Mouse (Mus musculus) gastrocnemius, adult 18-20 months (tissue): Measurements from ENCODE around the gene Uhrf1. TPM values are rescaled to one million over a fixed set of nuclear protein-coding genes. Genes with fewer than 3 reads are reported as not detected.

Experiments used
- DNase-seq: peaks from one replicate; pipeline ENCODE4 v3.0.0; 2021; ENCODE audit warnings: low spot score
- total RNA-seq, 2 experiments: library from RNA; stranded (reverse); gene quantifications; 2 replicates each; pipeline ENCODE4 v1.2.3; 2021

The Uhrf1 gene
- total RNA-seq, 2 experiments from 2014 or later, result 0.19 to 0.23 TPM

DNA sequence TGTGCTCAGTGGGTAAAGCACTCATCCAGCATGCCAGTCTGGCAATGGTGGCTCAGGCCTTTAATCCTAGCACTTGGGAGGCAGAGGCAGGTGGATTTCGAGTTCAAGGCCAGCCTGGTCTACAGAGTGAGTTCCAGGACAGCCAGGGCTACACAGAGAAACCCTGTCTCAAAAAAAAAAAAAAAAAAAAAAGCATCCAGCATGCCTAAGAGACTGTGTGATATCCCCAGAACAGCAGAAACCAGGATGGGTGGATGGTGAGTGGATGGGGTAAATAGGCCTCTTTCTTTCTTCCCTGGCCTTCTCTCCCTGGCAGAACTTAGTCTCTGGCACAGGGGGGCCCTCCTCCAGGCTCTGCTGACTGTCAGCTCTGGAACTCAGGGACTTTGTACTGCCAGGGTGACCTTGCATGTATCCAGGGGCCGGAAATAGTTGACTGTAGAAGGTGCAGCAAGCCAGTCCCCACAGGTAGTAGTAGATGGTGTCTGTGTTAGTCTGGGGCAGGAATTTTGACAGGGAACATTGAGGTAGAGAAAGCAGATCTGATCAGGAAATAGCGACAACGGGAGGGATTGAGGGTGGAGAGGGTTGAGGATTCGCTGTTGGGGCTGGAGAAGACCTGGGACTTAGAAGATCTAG lies 27.2 kb upstream of the Uhrf1 start:
- peak; percentile 58 for DNase-seq

DNA sequence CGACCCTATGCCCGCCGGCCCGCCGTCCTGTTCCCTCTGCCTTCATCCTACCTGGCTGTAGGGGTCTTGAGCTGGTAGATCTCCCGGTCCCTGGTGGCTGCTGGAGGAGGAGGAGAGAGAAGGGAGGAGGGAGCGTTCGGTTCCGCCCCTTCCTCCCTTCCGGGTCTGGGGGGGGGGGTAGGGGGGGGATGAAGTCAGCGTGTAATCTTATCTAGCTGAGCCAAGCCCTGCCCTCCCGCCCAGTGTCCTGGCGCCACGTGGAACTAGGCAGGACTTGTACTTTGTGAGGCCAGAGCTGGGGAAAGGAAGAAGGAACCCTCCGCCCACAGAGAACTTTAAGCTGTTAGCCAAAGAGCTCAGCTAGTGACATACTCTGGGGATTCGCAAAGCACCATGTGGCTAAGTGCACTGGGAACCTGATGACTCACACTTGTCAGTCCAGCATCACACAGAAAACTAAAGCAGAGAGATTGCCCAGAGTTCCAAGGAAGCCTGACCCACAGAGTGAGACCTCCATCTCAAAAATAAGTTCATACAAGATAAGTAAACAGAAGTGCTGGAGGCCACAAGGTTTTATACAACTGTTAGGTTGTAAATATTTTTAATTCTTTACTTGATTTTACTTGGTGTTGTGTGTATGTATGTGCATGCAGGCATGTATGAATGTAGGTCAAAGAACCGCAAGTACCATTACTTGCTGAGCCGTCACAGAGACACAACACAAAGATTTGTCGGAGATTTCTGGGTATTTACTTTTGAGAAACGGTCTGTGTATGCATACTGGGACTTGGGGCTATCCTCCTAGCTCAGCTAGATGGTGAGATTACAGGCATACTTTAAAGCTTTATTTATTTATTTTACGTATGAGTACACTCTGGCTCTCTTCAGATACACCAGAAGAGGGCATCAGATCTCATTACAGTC lies 26.2 kb upstream of the Uhrf1 start, which contains the start of gene Ticam1:
Gene Ticam1 (minus strand): TSS at position 144 of the 924 bp plus-strand sequence.
- peak; percentile 94 for DNase-seq

GRCm38 (mm10) chr17:56277567-56277893 lies 25.6 kb upstream of the Uhrf1 start:
- DNase-seq, result peak; percentile 22

GRCm38 (mm10) chr17:56278340-56278739 lies 24.8 kb upstream of the Uhrf1 start:
- DNase-seq, result no peak

DNA sequence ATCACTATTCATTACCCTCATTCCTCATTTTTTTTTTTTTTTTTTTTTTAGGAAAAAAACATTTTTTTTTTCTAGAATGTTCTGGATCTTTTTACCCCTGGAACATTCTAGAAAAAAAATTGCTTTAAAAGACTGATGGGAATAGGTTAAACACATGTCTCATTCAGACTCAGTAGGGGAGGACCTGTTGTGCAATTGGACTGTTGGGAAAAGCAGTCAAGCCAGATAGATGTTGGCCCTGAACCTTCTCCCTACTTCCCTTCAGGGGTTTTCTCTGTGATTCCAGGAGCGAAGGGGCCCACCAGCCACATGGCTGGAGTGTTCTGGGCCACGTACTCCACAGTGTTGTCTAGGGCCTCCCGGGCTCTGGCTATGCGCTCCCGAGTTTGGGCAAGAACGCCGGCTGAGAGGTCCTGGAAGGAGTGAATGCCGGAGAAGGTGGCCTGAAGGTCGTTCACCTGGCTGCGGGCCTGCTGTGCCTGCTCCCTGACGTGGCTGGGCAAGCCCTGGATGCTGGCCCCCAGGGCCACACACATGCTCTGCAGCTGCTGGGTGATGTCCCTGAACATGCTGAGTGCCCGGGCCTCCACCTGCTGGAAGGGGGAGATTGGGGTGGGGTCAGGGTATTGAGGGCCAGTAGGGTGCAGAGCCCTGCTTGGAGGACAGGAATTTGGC lies 23.5 kb upstream of the Uhrf1 start:
- DNase-seq, result peak; percentile 54

GRCm38 (mm10) chr17:56281193-56281592 lies 21.9 kb upstream of the Uhrf1 start:
- DNase-seq, result no peak

- no peak for DNase-seq
Measured at GRCm38 (mm10) chr17:56282802-56283201, 20.3 kb upstream of the Uhrf1 start.

GRCm38 (mm10) chr17:56283316-56283715 lies 19.8 kb upstream of the Uhrf1 start:
- no peak for DNase-seq

DNA sequence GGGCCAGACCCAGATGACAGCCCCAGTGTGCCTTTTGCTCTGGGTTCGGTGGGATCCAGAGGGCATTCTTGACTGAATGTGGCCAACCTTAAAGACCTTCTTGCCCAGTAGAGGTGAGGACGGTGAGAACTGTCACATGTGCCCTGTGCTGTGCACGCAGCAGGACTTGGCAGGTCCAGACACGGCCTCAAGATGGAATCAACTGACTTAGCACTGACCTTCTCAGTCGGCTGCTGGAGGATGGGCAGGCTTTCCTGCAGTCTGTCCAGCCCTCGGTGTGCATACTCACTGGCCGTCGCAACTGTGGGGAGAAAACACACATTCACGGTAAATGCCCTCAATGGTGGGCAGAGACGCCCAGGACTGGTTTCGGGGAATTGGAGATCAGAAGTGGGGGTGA lies 17.1 kb upstream of the Uhrf1 start:
- no peak for DNase-seq

- DNase-seq, result no peak
Measured at GRCm38 (mm10) chr17:56287830-56288229, 15.3 kb upstream of the Uhrf1 start.

- no peak for DNase-seq
Measured at GRCm38 (mm10) chr17:56288866-56289265, 14.3 kb upstream of the Uhrf1 start.

DNA sequence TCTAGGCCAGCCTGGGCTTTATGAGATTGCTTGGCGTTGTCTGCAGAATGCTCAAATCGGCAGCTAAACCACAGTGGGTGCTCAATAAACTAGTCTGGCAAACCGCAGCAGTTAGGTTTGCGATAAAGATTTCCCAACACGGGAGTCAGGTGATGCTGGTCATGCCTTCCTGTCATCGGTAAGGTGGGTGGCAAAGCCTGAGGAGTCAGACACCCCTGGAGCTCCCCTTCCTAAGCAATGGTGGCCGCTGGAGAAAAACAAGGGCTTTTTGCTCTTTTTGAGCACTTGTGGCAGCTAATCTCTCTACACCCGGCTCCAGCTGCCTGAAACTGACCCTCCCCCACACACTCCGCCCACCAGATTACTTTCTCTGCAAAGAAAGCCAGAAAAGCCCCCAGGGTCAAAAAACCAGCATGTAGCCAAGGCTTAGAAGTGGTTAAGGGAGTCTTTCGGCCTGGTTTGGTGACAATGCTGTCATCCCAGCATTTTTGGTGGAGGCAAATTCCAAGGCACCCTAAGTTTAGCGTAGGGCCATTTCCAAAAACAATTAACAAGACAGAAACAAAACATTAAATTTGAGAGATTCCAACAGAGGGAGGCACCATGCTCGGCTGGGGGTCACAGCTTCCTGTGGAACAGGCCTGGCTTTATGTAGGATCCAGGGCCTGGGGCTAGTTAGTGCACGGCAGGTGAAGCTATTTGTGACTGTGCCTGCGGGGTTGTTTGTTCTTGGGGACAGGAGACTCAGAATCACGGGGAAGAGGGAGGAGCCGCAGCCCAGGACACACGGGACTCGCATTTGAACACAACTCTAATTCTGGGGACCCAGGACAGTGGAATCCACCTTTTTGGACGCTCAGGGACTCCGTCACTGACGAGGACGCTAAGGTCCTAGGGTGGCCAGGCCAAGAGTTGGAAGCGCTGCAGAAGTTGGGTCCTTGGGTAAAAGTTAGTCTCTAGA lies 13.5 kb upstream of the Uhrf1 start:
- DNase-seq, result peak; percentile 50

DNA sequence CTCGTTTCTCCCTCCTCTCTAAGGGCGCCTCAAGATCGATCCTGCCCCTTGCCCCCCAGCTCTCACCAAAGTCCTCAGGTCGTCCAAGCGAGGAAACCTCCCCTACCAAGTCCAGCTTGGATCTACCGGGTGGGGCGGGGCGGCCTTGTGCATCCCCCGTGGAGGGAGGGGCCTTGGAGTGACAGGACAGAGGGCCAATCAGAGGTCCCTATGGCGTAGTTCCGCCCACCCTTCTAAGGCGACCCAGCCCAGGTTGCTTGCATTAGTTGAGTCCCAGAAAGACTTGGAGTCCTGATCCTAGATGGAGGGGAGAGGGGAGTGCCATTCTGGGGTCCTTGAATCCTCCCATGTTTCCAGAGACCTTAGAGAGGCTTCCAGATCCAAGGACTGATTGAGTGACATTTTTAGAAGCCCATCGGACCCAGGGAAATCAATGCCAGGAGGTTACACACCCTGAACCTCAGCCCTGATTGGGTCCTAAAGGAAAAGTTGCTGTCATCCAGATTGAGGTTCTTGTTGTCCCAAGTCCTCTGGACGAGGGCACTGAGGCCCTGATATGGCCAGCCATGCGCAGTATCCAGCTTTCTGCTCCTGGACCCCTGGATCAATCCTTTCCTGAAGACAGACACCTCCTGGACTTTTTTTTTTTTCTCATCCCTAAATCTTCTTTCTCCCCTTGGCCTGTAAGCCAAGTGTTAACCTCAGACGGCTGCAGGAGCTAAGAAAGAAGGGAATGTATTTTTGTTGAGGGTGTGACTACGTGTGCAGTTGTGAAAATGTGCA lies 12.5 kb upstream of the Uhrf1 start:
- DNase-seq, result peak; percentile 97

GRCm38 (mm10) chr17:56291171-56291511 lies 12.0 kb upstream of the Uhrf1 start:
- peak; percentile 89 for DNase-seq

DNA sequence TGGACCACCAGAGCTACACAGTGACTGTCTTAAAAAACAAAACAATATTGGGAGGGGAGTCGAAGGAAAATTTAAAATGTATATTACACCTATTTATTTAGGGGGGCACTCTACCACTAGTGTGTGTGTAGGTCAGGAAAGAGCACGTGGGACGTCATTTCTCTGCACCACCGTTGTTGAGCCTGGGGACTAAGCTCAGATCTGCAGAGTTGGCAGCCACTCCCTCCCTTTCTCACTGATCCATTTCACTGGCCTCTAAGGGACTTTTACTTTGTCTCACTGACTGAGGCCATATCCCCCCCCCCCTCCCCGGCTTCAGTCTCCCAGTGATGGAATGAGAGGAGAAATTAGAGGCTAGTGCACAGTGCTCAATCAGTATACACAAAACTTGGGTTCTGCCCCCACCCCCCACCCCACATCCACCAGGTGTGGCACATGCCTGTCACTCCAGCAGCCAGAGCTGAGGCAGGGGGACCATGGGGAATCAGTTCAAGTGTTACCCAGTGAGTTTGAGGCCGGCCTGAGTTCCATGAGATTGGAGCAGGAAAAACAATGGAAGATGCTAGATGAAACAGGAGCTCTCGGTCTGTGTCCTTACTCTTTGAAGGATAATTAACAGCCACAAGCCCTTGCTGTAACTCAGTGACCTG lies 11.2 kb upstream of the Uhrf1 start:
- DNase-seq, result no peak

DNA sequence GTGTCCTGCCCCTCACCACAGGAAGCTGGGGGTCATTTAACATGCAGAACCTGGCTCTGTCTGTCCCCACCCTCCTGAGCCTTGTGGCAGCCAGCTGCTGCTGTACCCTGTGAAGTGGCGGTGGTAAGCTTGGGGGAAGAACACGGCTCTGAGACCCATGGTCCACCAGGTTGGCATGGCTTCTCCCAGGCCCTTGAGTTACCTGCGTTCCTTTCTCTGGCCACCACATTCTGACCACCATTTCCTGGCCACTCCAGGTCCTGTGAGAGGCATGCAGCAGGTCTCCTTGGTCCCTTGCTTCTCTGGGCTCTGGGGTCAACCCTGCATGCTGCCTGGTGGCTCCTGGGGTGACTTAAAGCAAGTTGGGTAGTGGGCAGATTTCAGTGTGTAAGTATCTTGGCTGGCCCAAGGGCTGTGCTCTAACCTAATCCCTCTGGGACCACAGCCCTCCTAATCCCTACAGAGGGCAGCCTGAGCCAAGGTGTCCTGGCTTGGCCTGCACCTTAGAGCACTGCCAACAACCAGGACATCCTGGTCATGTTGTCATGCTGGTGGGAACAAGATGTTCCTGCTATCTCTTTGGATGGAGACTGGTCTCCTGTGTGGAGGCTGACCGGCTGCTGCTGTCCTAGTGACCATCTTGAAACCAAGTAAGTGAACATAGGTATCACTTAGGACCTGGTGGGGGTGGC lies 10.4 kb upstream of the Uhrf1 start, which contains the start of gene Plin3:
Gene Plin3 (minus strand): TSS at position 343 of the 692 bp plus-strand sequence.
- peak; percentile 80 for DNase-seq

DNA sequence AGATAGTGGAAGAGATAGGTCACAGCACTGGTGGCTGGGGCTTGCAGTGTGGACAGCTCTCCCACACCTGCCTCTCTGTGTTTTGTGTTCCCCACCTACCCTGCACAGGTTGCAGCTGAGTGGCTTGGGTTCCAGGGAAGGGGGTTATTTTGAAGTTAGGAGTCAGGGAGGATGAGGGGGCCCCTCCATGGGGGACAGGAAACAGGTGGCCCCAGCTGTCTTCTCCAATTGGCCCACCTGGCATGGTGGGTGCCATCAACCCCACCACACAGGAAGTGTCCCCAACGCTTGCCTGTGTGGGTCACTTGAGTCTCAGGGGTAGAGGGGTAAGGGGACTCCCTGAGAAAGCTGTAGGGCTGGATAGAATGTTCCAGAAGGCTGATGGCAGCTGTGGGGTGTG lies 9.8 kb upstream of the Uhrf1 start:
- no peak for DNase-seq

DNA sequence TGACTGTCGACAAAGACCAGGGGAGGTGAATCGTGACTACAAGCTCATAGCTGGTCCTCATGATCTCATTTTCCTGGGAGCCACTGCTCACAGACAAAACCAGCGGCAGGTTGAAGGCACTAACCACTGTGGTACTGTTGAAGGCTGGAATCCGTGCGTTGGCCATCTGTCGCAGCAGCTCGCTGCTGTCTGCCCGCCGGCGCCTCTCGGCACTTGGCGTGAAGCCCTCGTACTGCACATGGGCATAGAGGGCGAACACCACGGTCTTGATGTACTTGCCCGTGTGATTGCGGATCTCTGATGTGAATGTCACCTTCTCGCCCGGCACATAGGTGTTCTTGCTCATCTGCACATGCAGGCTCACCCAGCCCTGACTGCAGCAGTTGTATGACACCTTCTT lies 8.9 kb upstream of the Uhrf1 start:
- no peak for DNase-seq

- no peak for DNase-seq
Measured at GRCm38 (mm10) chr17:56296201-56296600, 6.9 kb upstream of the Uhrf1 start.
